Mouse (Mus musculus): ENCODE results near the gene Tnfrsf1a. TPM values are rescaled to one million over a fixed set of nuclear protein-coding genes. Genes with fewer than 3 reads are reported as not detected.

Tnfrsf1a gene
- polyA plus RNA-seq, 1 experiment = 21.0 TPM

DNA sequence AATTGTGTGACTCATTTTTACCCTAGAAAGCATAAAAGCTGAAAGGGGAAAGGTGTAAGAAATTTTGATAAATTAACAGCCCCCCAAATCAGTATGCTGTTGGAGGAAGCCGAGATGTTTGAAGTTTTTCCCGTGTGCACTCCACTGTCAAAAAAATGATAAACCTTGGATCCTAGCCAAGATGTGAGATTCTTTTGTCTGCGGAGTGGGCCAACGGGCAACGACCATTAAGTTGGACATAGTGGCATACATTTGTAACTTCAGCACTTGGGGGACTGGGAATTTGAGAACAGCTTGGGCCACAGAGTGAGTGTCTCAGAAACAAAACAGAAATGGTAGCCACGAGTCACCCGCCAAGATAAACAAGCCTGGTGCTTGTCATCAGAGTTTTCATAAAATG, 32.1 kb upstream of the Tnfrsf1a start:
- H3K4me3 ChIP-seq (ENCODE audit: control insufficient read depth, low read depth, low read length) = no peak overlapping the region
- H3K27me3 ChIP-seq (ENCODE audit: control insufficient read depth, insufficient read depth, low read length) = no peaks in the 10 kb centered on the region
- no peak overlapping the region for H3K27ac ChIP-seq (ENCODE audit: control insufficient read depth, insufficient read depth, low read depth, low read length)
- TF ChIP-seq POLR2A (IDR thresholded peaks at IDR 0.05; ENCODE audit: control insufficient read depth, low read depth, low read length) (no peak), CTCF (IDR thresholded peaks at IDR 0.05; ENCODE audit: control insufficient read depth, insufficient read depth, insufficient replicate concordance, low read depth, low read length) (no peak)
- H3K4me1 ChIP-seq (ENCODE audit: control insufficient read depth, insufficient read depth, low read length) = peaks cover 17% of the 10 kb centered on the region
- H3K36me3 ChIP-seq (ENCODE audit: control insufficient read depth, insufficient read depth, low read length) = no peaks in the 10 kb centered on the region; the same call in 1 of the 2 replicates

DNA sequence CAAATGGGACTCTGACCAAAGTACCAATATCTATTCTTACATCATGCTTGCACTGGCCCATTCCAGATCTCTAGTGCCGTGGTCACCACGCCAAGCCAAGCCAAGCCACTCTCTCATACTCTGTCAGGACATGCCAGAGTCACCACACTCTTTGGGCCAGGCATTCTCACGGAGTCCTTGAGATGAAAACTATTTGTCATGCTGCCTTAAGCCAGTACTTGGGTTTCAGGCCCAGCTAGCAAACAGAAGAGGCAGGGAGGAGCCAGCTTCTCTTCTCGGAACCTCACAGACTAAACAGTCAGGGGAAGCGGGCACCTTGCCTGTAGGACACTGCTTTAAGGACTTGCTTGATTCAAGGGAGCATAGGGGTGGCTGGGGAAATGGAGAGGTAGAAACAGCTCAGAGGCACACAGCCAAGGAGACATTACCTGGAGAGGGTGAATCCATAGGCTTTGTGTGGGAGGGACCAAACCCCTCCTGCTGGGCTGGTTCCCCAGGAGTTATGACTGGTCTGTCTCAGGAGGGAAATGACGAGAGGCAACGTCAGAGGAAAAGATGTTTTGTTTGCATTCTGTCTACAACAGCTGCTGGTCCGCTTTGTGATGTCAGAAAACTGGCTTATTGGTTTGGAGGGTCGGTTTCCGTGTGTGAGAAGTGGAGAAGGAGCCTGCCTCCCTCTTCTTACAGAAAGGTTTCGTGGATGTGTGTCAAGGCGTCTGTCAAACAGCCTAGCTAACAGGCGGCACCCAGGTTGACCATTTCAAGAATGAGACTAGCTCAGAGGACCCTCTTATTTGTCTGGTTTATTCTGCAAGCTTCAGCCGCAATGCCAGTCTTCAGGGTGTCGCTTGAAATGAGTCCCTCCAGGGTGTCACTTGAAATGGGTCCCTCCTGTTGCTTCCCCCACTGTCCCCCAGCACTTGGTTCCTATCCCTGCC, 29.9 kb upstream of the Tnfrsf1a start:
- TF ChIP-seq CTCF (IDR thresholded peaks at IDR 0.05; ENCODE audit: control insufficient read depth, insufficient read depth, insufficient replicate concordance, low read depth, low read length) (no peak), POLR2A (IDR thresholded peaks at IDR 0.05; ENCODE audit: control insufficient read depth, low read depth, low read length) (no peak)
- Histone ChIP-seq H3K27ac (ENCODE audit: control insufficient read depth, insufficient read depth, low read depth, low read length) (no peak overlapping the region), H3K36me3 (ENCODE audit: control insufficient read depth, insufficient read depth, low read length) (no peaks in the 10 kb centered on the region), H3K4me3 (ENCODE audit: control insufficient read depth, low read depth, low read length) (no peak overlapping the region), H3K4me1 (ENCODE audit: control insufficient read depth, insufficient read depth, low read length) (peaks cover 12% of the 10 kb centered on the region), H3K27me3 (ENCODE audit: control insufficient read depth, insufficient read depth, low read length) (no peaks in the 10 kb centered on the region)

DNA sequence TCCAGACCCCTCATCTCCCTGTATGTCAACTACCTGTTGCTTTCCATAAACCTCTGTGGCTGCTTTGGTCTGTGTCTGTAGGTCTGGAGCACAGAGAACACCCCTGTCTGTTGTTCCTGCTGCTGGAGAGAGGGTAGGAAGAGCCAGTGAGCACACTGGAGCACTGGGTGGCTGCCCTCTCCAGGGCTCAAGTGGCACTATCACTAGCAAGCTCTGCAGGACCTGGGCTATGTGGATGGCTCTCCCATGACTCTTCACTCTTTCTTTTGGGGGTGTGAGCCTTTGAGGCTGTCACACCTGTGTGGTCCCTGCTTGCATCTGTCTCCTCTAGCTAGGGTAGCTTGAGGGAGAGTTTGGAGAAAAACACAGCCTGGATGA, 29.3 kb upstream of the Tnfrsf1a start:
- Histone ChIP-seq H3K4me3 (ENCODE audit: control insufficient read depth, low read depth, low read length) (no peak overlapping the region), H3K27me3 (ENCODE audit: control insufficient read depth, insufficient read depth, low read length) (no peaks in the 10 kb centered on the region), H3K27ac (ENCODE audit: control insufficient read depth, insufficient read depth, low read depth, low read length) (no peak overlapping the region), H3K36me3 (ENCODE audit: control insufficient read depth, insufficient read depth, low read length) (no peaks in the 10 kb centered on the region), H3K4me1 (ENCODE audit: control insufficient read depth, insufficient read depth, low read length) (peaks cover 9% of the 10 kb centered on the region)
- TF ChIP-seq CTCF (IDR thresholded peaks at IDR 0.05; ENCODE audit: control insufficient read depth, insufficient read depth, insufficient replicate concordance, low read depth, low read length) (no peak), POLR2A (IDR thresholded peaks at IDR 0.05; ENCODE audit: control insufficient read depth, low read depth, low read length) (no peak)

GRCm38 (mm10) chr6:125320323-125320722, 28.8 kb upstream of the Tnfrsf1a start, which contains the start of gene Scnn1a:
Gene Scnn1a, plus strand, starts transcription at chr6:125320659.
- no peak for TF ChIP-seq POLR2A (IDR thresholded peaks at IDR 0.05; ENCODE audit: control insufficient read depth, low read depth, low read length)
- no peak for TF ChIP-seq CTCF (IDR thresholded peaks at IDR 0.05; ENCODE audit: control insufficient read depth, insufficient read depth, insufficient replicate concordance, low read depth, low read length)
- Histone ChIP-seq H3K4me1 (ENCODE audit: control insufficient read depth, insufficient read depth, low read length) (peaks cover 9% of the 10 kb centered on the region), H3K27ac (ENCODE audit: control insufficient read depth, insufficient read depth, low read depth, low read length) (no peak within 1 kb of the TSS), H3K4me3 (ENCODE audit: control insufficient read depth, low read depth, low read length) (no peak within 1 kb of the TSS; the same call in 1 of the 2 replicates), H3K36me3 (ENCODE audit: control insufficient read depth, insufficient read depth, low read length) (no peaks in the 10 kb centered on the region), H3K27me3 (ENCODE audit: control insufficient read depth, insufficient read depth, low read length) (no peaks in the 10 kb centered on the region)

DNA sequence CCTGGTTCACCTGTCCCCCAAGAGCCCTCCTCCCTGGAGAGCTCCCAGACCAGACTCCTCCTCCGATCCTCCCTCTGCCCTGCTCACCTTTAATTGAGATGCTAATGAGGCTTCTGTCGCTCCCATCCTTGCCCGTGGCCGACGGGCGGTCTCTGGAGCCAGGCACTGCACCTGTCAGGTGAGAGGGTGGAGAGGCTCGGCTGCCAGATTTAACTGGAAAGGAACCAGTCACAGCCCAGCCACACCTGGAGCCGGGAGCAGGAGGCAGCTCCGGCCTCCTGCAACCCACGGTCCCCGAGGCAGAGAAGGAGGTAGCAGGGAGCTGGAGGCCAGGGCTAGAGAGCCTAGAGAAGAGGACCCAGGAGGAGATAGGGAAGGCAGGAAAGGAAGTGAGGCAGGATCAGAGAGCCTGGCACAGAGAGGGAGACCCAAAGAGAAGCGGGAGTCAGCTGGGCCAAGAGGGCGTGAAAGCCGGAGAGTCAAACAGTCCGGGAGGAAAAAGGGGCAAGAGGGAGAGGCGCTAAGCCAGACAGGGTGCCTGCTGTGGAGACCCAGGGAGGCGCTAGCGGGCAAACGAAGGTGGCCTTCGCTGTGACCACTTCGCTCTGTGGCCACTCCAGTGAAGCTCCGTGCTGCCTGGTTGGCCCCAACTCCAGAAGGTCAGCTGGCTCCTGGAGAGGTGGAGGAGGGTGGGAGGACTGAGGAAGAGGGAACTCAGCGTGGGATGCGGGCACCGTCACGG, 27.9 kb upstream of the Tnfrsf1a start:
- TF ChIP-seq CTCF (IDR thresholded peaks at IDR 0.05; ENCODE audit: control insufficient read depth, insufficient read depth, insufficient replicate concordance, low read depth, low read length) = no peak
- no peak for TF ChIP-seq POLR2A (IDR thresholded peaks at IDR 0.05; ENCODE audit: control insufficient read depth, low read depth, low read length)
- H3K4me1 ChIP-seq (ENCODE audit: control insufficient read depth, insufficient read depth, low read length) = peaks cover 9% of the 10 kb centered on the region
- no peak overlapping the region; the same call in 1 of the 2 replicates for H3K4me3 ChIP-seq (ENCODE audit: control insufficient read depth, low read depth, low read length)
- no peaks in the 10 kb centered on the region for H3K36me3 ChIP-seq (ENCODE audit: control insufficient read depth, insufficient read depth, low read length)
- no peak overlapping the region for H3K27ac ChIP-seq (ENCODE audit: control insufficient read depth, insufficient read depth, low read depth, low read length)
- H3K27me3 ChIP-seq (ENCODE audit: control insufficient read depth, insufficient read depth, low read length) = no peaks in the 10 kb centered on the region

DNA sequence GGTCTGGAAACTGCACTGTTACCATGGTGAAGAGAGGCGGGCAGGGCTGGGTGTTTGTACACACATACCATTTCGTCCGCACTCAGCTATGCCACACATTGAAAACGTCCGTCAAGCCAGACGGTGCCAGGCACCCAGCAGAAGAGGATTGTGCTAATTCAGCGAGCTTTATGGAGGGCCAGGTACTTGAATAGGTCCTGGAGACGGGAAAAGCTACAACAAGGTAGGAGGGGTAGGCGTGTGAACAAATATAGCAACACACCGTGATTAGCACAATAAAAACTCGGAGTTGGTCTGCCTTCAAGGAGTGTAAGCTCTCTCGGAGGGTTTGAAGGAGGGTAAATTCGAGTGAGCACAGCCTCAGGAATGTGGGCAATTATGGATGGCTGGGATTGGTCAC, 26.4 kb upstream of the Tnfrsf1a start:
- Histone ChIP-seq H3K4me3 (ENCODE audit: control insufficient read depth, low read depth, low read length) (no peak overlapping the region), H3K36me3 (ENCODE audit: control insufficient read depth, insufficient read depth, low read length) (no peaks in the 10 kb centered on the region), H3K27me3 (ENCODE audit: control insufficient read depth, insufficient read depth, low read length) (no peaks in the 10 kb centered on the region), H3K27ac (ENCODE audit: control insufficient read depth, insufficient read depth, low read depth, low read length) (no peak overlapping the region), H3K4me1 (ENCODE audit: control insufficient read depth, insufficient read depth, low read length) (peaks cover 9% of the 10 kb centered on the region)
- TF ChIP-seq POLR2A (IDR thresholded peaks at IDR 0.05; ENCODE audit: control insufficient read depth, low read depth, low read length) (no peak), CTCF (IDR thresholded peaks at IDR 0.05; ENCODE audit: control insufficient read depth, insufficient read depth, insufficient replicate concordance, low read depth, low read length) (no peak)

- H3K27me3 ChIP-seq (ENCODE audit: control insufficient read depth, insufficient read depth, low read length) = no peaks in the 10 kb centered on the region
- no peak for TF ChIP-seq POLR2A (IDR thresholded peaks at IDR 0.05; ENCODE audit: control insufficient read depth, low read depth, low read length)
- no peak for TF ChIP-seq CTCF (IDR thresholded peaks at IDR 0.05; ENCODE audit: control insufficient read depth, insufficient read depth, insufficient replicate concordance, low read depth, low read length)
- no peak overlapping the region for H3K27ac ChIP-seq (ENCODE audit: control insufficient read depth, insufficient read depth, low read depth, low read length)
- no peak overlapping the region for H3K4me3 ChIP-seq (ENCODE audit: control insufficient read depth, low read depth, low read length)
- no peaks in the 10 kb centered on the region for H3K36me3 ChIP-seq (ENCODE audit: control insufficient read depth, insufficient read depth, low read length)
- H3K4me1 ChIP-seq (ENCODE audit: control insufficient read depth, insufficient read depth, low read length) = peaks cover 9% of the 10 kb centered on the region
Observed at GRCm38 (mm10) chr6:125323547-125323946, 25.6 kb upstream of the Tnfrsf1a start.
